In genomic region chr12:119026311-119026710, GRCm38 (mm10) we compare ENCODE assay signal across 8 mouse cellular contexts.
DNase-seq lines count a peak whose midpoint lies in the region; ATAC-seq and TF ChIP-seq lines count a peak whose summit lies in the region.

No protein-coding gene starts in this region.

- peak; percentile 64 for TF ChIP-seq CTCF in left cerebral cortex, adult 2 months (IDR thresholded peaks at IDR 0.05)

- DNase-seq in layer of hippocampus, adult 11-12 months (ENCODE audit: low spot score): peak; percentile 28
- DNase-seq in layer of hippocampus, postnatal 36 days: no peak
- DNase-seq in ES-CJ7 (ENCODE audit: low read depth, low spot score): peak; percentile 61
- peak; percentile 63 for DNase-seq in adrenal gland, postnatal 25 days
- DNase-seq in gastrocnemius, postnatal 14 days: peak; percentile 25
- DNase-seq in left cerebral cortex, adult 2 months (ENCODE audit: extremely low spot score in 1 of 2, low spot score in 2 of 2): peak in 1 of 2 experiments; percentile 24
- peak; percentile 14 for DNase-seq in naive thymus-derived CD4-positive, alpha-beta T cell, adult 2 months (ENCODE audit: low read depth)

- no peak overlapping the region for H3K4me3 ChIP-seq in left cerebral cortex, adult 2 months

- intact Hi-C loops in gastrocnemius, postnatal 14 days (cut with DNase I; ENCODE audit: low total_unique reads): no loop called here
- intact Hi-C loops in left cerebral cortex, adult 2 months (cut with DNase I): loop anchor here (10.0 kb wide), 2 partner anchors 208 to 298 kb away; partner anchors contain the start of gene Itgb8

- H3K27ac ChIP-seq in left cerebral cortex, adult 2 months: no peak overlapping the region

- no peak for ATAC-seq in erythroid progenitor cell, adult 5-6 weeks (replicated peaks; ENCODE audit: low FRiP score, poor library complexity, severe bottlenecking)

Comparison
In these comparisons a context has a peak if more than half of its experiments do, and no peak if none do; other contexts are left out.
1. DNase-seq: peak in layer of hippocampus, adult 11-12 months (single experiment), ES-CJ7 (single experiment), adrenal gland, postnatal 25 days (single experiment), gastrocnemius, postnatal 14 days (single experiment) and naive thymus-derived CD4-positive, alpha-beta T cell, adult 2 months (single experiment); none in layer of hippocampus, postnatal 36 days (0 of 2).